Mouse (Mus musculus): ENCODE results near the gene Prrg2.

The Prrg2 gene

DNA sequence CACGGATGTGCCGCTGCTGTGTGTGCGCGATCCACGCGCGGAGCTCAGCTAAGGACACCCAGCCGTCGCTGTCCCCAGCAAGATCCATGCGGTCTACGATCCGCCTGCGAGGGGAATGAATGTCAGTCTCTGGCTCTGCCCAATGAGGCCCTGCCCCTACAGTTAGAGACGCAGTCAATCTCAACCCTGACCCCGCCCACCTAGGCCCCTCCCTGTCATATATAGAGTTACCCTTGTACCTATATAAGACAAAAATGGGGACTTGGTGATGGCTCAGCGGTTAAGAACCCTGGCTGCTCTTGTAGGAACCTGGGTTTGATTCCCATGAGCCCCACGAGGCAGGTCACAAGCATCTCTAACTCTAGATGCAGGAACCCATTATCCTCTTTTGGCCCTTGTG lies 26.1 kb upstream of the Prrg2 start:
- no peak for DNase-seq

GRCm38 (mm10) chr7:45086084-45086483 lies 23.6 kb upstream of the Prrg2 start:
- no peak for DNase-seq

DNA sequence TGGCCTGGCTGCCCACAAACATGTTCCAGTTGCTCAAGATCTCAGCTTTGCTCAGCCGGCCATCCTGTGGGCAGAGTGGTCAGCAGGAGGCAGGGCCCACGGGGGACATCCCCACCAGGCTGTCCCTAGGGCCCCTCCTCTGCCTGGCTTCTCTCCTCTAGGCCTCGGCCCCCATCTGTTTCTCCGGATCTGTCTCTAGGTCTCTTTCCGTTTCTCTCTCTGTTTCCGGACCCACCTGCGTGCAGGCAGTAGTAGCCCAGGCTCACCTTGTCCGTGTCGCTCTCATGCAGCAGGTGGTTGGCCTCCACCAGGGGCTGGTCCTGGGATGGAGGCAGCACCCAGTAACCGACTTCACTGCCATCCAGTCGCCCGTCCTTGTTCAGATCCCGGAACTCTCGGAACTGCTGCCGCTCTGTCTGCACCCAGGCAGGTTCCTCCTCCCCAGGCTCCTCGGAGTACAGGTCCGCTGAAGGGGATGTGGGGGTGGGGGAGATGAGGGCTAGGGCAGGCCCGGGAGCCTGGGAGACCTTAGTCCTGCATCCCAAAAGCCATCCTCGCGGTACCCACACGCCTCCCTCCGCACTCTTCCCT lies 20.9 kb upstream of the Prrg2 start:
- DNase-seq, result no peak

DNA sequence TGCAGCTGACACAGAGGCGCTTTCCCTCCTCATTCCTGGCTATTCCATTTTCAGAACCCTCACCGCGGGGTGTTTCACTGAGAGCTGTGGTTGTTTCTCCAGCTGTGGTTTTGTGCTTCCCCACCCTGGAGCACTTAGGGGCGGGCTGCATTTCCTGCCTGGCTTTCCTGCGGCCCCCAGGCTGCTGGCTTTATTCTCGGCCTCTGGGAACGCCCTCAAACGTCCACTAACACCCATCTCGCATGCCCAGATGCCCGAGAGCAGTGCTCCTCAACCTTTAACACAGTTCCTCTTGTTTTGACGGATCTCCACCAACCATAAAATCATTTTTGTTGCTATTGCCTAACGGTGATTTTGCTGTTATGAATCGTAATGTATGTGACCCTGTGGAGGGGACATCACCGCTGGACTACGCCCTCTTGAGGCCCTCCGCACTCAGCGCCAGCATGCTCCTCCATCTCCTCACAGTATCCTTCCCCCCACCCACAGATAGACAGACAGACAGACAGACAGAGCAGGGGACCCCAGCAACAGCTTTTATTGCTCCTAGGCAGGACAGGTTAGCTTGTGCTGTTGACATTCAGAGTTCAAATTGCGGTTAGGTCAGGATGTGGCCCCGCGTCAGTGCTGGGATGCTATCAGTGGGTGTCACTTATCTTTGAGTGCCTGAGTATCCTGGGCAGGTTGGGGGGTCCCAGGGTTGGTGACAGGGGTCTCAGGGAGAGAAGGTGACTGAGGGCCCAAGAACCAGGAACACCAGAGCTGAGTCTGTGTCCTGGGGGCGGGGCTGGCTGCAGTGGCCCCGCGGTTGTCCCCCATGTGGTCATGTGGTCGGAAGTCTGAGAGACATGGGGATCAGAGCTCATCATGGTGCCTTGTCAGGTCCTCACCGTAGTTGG lies 20.2 kb upstream of the Prrg2 start:
- DNase-seq, result no peak

- DNase-seq, result no peak
These were observed 18.5 kb upstream of the Prrg2 start for GRCm38 (mm10) chr7:45081016-45081415.

DNA sequence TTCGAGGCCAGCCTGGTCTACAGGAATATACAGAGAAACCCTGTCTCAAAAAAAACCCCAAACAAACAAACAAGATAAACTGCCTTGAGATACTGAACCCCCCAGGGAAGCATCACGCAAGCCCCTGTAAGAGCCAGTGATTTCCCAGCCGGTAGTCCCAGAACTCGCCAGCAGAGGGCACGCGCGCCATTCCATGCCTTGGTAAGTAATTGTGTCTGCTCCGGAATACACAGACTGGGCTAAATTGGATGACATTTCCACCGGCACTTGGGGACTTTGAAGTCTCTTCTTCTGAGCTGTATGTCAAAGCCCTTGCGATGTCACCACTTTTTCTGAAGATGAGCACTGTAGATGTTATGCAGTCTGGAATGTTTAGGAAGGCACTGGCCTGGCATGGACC lies 17.4 kb upstream of the Prrg2 start:
- DNase-seq, result peak; percentile 75

DNA sequence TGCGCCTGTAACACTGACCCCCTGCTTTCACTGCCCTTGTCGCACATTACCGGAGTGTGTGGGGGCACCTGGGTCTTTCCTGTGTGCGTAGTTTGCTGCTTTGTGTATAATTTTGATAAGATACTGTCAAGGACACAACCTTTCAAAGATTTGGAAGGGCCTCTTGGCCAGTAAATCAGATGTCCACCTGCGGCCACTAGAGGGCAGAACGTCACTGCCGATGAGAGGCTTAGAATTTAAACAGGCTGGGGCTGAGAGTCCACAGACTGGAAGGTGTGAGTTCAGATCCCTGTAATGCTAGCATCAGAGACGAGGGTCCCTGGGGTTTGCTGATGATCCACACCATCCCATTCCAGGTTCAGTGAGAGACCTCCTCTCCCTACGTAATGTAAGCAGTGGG lies 16.0 kb upstream of the Prrg2 start:
- DNase-seq, result peak; percentile 53

- no peak for DNase-seq
These were observed 15.4 kb upstream of the Prrg2 start for GRCm38 (mm10) chr7:45077829-45078228.

GRCm38 (mm10) chr7:45077322-45077721 lies 14.8 kb upstream of the Prrg2 start:
- DNase-seq, result peak; percentile 22

DNA sequence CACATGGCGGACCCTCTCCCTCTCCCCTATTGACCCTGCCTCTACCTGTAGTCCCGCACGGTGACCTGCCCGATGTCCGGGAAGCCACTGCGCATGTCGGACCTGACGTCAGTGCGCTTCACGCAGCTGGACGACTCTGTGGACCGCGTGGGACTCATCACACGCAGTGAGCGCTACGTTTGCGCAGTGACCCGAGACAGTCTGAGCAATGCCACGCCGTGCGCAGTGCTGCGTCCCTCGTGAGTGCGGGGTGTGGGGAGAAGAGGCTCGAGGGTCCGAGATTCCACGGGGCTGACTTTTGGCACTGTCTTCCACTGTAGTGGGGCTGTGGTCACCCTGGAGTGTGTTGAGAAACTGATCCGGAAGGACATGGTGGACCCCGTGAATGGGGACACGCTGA lies 14.0 kb upstream of the Prrg2 start:
- no peak for DNase-seq

DNA sequence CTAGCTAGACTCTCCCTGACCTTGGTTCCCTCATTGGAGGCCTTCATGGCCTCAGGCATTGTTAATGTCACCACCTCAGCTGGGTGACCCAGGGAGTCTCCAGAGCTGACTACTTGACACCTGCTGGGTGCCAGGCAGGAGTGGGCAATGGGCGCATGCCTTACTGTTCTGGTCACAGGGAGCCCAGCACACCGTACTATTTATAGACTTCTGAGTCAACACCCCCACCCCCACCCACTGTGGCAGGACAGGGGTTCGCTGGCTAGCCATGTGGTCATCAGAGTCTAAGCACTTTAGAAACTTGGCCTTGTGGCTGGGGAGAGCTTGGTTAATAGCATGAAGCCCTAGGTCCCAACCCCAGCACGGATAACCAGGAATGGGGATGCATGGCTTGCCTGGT lies 12.9 kb upstream of the Prrg2 start:
- DNase-seq, result no peak

DNA sequence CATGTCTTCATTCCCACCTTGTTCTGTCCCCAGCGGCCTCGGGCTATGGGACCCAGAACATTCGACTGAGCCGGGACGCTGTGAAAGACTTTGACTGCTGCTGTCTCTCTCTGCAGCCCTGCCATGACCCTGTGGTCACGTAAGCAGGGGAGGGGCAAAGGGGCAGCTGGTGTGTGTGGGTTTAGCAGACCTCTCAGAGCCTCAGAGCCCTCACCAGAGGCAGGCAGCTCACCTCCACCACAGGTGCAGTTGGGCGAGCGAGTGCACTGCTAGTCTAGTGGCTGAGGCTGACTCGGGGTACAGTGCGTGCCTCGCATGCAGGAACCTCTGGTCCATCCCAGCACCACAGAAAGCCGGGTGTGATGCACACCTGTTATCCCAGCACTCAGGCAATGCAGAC lies 11.5 kb upstream of the Prrg2 start:
- no peak for DNase-seq

DNA sequence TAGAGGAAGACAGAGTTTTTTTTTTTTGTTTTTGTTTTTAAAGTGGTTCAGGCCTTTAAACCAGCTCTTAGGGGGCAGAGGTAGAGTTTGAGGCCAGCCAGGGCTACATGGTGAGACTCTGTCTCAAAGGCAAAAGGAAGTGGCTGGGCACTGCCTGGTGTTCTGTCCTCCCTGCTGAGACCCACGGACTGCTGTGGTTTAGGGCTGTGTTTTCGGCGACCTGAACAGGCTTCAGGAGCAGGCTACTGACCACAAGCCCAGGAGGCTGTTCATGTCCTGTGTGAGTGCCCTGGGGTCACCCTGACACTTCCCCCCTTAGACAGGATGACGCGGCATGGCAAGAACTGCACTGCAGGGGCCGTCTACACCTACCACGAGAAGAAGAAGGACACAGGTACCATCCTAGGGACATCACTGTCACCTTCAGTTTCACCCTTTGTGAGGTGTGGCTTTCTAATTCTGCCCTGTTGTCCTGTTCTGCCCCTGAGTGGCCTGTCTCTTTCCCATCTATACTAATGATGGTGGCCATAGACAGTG lies 10.8 kb upstream of the Prrg2 start:
- no peak for DNase-seq

DNA sequence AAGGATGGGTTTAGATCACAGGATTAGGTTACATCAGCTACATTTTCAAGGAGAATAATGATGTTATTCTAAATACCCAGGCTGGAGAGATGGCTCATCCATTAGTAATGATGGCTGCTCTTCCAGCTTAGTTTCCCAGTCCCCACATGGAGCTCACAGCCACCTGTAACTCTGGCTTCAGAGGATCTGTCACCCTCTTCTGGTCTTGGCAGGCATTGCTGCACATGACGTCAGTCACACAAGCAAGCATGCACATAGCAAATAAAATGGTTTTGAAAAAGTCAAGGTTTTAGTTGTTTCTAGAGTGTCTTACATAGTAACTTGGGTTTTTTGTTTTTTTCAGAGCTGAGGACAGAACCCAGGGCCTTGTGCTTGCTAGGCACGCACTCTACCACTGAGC lies 9.8 kb upstream of the Prrg2 start:
- DNase-seq, result peak; percentile 10

- DNase-seq, result peak; percentile 4
These were observed 7.2 kb upstream of the Prrg2 start for GRCm38 (mm10) chr7:45069671-45070070.

DNA sequence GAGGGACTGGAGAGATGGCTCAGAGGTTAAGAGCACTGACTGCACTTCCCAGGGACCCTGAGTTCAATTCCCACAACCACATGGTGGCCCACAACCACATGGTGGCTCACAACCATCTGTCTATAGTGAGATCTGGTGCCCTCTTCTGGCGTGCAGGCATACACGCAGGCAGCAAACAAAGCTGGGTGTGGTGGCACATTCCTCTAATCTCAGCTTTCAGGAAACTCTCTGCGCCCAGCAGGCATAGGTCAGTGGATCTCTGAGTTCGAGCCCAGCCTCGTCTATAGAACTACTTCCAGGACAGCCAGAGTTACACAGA lies 5.5 kb upstream of the Prrg2 start:
- no peak for DNase-seq

DNA sequence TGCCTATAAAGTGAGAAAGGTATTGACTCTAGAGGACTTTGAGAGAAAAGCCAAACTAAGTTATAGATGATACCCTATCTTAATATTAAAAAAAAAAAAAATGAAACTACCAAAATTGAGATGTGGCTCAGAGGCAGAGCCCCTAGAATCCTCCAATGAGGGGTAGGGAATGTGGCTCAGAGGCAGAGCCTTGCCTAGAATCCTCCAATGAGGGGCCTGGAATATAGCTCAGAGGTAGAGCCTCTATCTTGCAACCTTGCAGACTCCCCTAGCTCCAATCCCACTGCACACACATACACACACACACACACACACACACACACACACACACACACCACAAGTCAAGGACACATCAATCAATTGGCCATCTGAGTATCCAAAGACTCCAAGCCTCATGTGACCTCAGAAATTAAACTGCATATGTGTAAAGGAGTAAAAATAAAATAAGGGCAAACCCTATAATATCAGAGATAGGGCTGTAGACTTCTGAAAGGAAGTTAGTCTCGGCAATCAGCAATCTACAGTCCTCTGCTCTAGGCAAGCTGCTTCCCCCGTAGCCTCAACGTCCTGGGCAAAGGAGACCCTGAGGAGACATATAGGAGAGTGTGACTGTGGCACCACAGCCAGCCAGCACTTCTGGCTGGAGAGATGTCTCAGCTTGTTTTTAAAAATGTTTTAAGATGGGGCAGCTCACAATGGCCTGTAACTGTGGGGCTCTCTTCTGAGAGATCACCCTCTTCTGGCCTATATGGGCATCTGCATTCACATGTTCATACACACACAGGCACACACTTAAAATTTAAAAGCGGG lies 4.9 kb upstream of the Prrg2 start:
- no peak for DNase-seq

DNA sequence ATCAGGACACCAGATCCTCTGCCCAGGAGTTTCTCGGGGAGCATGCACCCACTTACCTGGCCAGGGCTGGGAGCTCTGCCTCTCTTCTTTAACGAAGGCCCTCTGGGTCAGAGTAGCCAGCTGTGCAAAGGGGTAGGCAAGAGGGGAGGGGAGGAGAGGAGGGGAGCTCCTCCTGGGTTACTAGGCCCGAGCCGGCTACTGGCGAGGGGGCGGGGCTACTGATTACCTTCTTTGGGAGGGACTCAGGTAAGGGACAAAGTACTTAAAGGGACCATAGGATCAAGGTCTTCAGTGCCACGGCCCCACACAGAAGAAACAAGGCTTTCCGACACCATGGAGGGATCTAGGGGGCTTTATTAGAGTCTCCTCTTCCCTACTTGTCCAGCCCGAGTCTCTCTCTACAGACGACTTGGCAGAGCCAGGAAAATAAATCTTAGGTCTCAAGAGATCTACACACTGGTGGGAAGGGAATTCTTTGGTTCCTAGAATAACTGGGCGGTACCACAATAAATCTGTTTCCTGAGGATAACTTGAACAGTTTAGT lies 873 bp downstream of the Prrg2 start:
- peak; percentile 68 for DNase-seq

DNA sequence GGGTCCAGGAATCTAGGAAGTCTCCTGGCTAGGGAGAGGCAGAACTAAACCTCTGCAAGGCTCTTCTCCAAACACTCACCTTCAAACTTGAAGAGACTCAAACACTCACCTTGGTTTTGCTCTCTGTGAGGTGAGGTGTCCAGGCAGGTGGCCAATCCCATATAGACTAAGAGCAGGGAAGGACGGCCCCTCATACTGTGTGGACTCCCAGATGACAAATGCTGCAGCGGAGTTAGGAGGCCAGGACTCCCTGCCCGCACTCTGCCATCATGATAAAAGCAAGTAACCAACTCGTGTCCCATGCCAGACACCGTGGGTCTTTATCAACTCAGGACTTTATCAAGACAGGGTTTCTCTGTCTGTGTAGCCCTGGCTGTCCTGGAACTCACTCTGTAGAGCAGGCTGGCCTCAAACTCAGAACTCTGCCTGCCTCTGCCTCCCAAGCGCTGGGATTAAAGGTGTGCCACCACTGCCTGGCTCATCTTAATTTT lies 1.8 kb downstream of the Prrg2 start:
- DNase-seq, result peak; percentile 44

DNA sequence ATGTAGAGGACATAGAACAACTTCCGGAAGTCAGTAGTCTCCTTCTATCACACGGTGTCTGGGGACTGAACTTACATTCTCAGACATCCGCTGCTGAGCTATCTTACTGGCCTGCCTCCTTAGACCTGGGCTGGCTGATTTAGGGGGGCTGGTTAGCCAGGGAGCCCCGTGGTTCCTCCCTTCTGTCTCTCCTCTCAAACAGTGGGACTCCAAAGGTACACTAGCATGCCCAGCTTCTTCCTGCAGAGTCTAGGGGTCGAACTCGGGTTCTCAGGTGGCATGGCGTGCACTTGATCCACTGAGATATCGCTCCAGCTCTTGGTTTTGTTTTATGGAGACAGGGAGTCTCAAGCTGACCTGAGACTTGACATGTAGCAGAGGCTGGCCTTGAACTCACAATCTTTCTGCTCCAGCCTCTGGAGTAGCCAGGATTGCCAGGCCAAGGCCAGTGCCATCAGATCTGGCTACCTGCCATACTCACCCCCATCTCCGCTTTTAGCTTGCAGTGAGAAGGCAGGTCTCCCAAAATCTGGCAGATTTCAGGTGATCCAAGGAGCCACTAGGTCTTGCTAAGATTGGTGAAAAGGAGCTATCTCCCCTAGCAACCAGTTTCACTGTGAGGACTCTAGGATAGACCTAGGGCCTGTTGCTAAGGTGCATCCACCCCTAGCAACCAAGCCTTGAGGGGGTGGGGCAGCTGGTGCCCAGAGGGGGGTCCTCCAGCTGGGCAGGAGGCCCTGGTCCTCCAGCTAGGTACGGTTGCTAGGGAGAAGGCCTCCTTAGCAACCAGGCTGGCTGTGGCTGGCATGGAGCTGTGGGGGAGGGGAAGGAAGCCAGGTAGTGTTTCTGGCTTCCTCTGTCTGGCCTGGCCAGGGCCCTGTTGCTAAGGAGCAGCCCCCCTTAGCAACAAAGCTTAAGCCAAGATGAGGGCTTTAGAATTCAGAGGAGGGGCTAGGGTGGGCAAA lies 3.6 kb downstream of the Prrg2 start:
- peak; percentile 58 for DNase-seq

DNA sequence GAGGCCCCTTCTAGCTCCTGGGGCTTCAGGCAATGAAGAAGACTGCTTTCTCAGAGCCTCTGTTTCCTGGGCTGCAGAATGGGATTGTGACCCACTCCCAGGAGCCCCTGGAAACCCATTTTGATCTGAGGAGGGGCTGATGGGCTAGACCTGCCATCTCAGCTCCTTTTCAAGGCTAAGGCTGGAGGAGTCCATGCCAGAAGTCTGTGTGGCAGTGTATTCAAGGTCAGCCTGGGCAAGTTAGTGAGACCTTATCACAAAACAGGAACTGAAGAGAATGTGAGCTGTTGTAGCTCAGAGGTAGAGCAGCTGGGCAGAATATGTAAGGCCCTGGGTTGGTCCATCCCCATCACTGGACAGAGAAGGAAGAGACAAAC lies 5.5 kb downstream of the Prrg2 start:
- no peak for DNase-seq
